Mouse (Mus musculus) hindlimb bud, embryonic 11.5 days (tissue): ENCODE results near the gene Zfp770.
"Not testable (repeated sequence)": the region's sequence is repeated elsewhere in the genome, so short reads cannot be mapped to it uniquely, and the experiment has no call there.

ENCODE experiments used
- DNase-seq: peaks from one replicate; pipeline ENCODE4 v3.0.0-alpha.2; 2012; ENCODE audit warnings: low read depth, low spot score; ENCODE audit errors: extremely low spot score

Zfp770 gene

GRCm38 (mm10) chr2:114200932-114201559 lies at the start of gene Zfp770:
Zfp770 (minus strand) TSS chr2:114201469.
- DNase-seq = peak; percentile 70

GRCm38 (mm10) chr2:114249440-114249839 lies 48.2 kb upstream of the Zfp770 start:
- DNase-seq = no peak

- DNase-seq = peak; percentile 10
Observed at GRCm38 (mm10) chr2:114237639-114238038, 36.4 kb upstream of the Zfp770 start.

GRCm38 (mm10) chr2:114236566-114236965 lies 35.3 kb upstream of the Zfp770 start:
- DNase-seq = no peak

GRCm38 (mm10) chr2:114235584-114235983 lies 34.3 kb upstream of the Zfp770 start:
- no peak for DNase-seq

GRCm38 (mm10) chr2:114231248-114231647 lies 30.0 kb upstream of the Zfp770 start:
- no peak for DNase-seq

GRCm38 (mm10) chr2:114228672-114229071 lies 27.4 kb upstream of the Zfp770 start:
- no peak for DNase-seq

GRCm38 (mm10) chr2:114205036-114205435 lies 3.8 kb upstream of the Zfp770 start:
- DNase-seq = no peak

- DNase-seq = no peak
Observed at GRCm38 (mm10) chr2:114201574-114201973, 305 bp upstream of the Zfp770 start.

- DNase-seq = no peak
Observed at GRCm38 (mm10) chr2:114196421-114196820, 4.8 kb downstream of the Zfp770 start.

GRCm38 (mm10) chr2:114186924-114187323 lies 14.3 kb downstream of the Zfp770 start, which contains the start of gene Aqr:
Aqr (minus strand) TSS chr2:114187024.
- DNase-seq = not testable (repeated sequence)

GRCm38 (mm10) chr2:114177802-114178733 lies 23.2 kb downstream of the Zfp770 start:
- no peak for DNase-seq

- peak; percentile 30 for DNase-seq
Observed at GRCm38 (mm10) chr2:114174651-114175484, 26.4 kb downstream of the Zfp770 start.

- DNase-seq = no peak
Observed at GRCm38 (mm10) chr2:114173248-114173647, 28.0 kb downstream of the Zfp770 start.

GRCm38 (mm10) chr2:114167837-114168236 lies 33.4 kb downstream of the Zfp770 start:
- DNase-seq = no peak

GRCm38 (mm10) chr2:114161978-114162377 lies 39.3 kb downstream of the Zfp770 start:
- no peak for DNase-seq

- DNase-seq = no peak
Observed at GRCm38 (mm10) chr2:114157345-114157744, 43.9 kb downstream of the Zfp770 start.

GRCm38 (mm10) chr2:114156639-114157038 lies 44.6 kb downstream of the Zfp770 start:
- no peak for DNase-seq

- DNase-seq = no peak
Observed at GRCm38 (mm10) chr2:114153247-114153646, 48.0 kb downstream of the Zfp770 start.

GRCm38 (mm10) chr2:114146864-114147458 lies 54.3 kb downstream of the Zfp770 start:
- no peak for DNase-seq
